Mouse (Mus musculus) midbrain, embryonic 14.5 days (tissue): ENCODE data around the gene Tmem238l. TPM values are rescaled to one million over a fixed set of nuclear protein-coding genes. Genes with fewer than 3 reads are reported as not detected.

Source experiments
- ATAC-seq: fragments of 200-750 bp; cut with Nextera tagmentation; 2 replicates; pipeline ENCODE4 v1.8.0; 2017; ENCODE audit warnings: moderate number of reproducible peaks, moderate library complexity; ENCODE audit not compliant: low FRiP score, low TSS enrichment
- DNase-seq: peaks from one replicate; pipeline ENCODE4 v3.0.0-alpha.2; 2015
- H3K27ac ChIP-seq: fragments of 300-500 bp; sonication (generic); replicated peaks from 2 replicates; pipeline ENCODE4 v1.5.1; 2014; ENCODE audit warnings: mild to moderate bottlenecking, low read depth, low read length, moderate library complexity
- H3K27me3 ChIP-seq: fragments of 300-500 bp; sonication (generic); 2 replicates; pipeline ENCODE4 v1.6.1; 2014; ENCODE audit warnings: low read length, control low read depth, mixed read lengths; ENCODE audit not compliant: control insufficient read depth, insufficient read depth
- H3K36me3 ChIP-seq: fragments of 300-500 bp; sonication (generic); 2 replicates; pipeline ENCODE4 v1.6.1; 2014; ENCODE audit warnings: low read length, control low read depth; ENCODE audit not compliant: control insufficient read depth, insufficient read depth
- H3K4me1 ChIP-seq: fragments of 300-500 bp; sonication (generic); 2 replicates; pipeline ENCODE4 v1.6.1; 2014; ENCODE audit warnings: mild to moderate bottlenecking, antibody characterized with exemption, low read length, control low read depth; ENCODE audit not compliant: control insufficient read depth, insufficient read depth
- H3K4me2 ChIP-seq: fragments of 300-500 bp; sonication (generic); 2 replicates; pipeline ENCODE4 v1.6.1; 2014; ENCODE audit warnings: mild to moderate bottlenecking, low read length, moderate library complexity
- H3K4me3 ChIP-seq: fragments of 300-500 bp; sonication (generic); replicated peaks from 2 replicates; pipeline ENCODE4 v1.5.1; 2014; ENCODE audit warnings: low read depth, low read length
- H3K9ac ChIP-seq: fragments of 300-500 bp; sonication (generic); replicated peaks from 2 replicates; pipeline ENCODE4 v1.6.1; 2014; ENCODE audit warnings: mild to moderate bottlenecking, low read length, moderate library complexity
- H3K9me3 ChIP-seq: fragments of 300-500 bp; sonication (generic); 2 replicates; pipeline ENCODE4 v1.6.1; 2016; ENCODE audit warnings: low read length, control low read depth, mixed read lengths; ENCODE audit not compliant: control insufficient read depth
- WGBS: fragments of 180-500 bp; shearing (Covaris S2); extraction: QIAGEN DNeasy Blood & Tissue Kit; methylation state at CpG from one replicate; pipeline ENCODE4 v1.1.7; 2014; 5-methylcytosine and 5-hydroxymethylcytosine counted together
- polyA plus RNA-seq: library from polyadenylated mRNA; unstranded; fragments of >200 nt; fragmentation: Nextera tagmentation; extraction: Ambion mirVana; gene quantifications from 2 replicates; pipeline ENCODE4 v1.2.1, GENCODE M21; 2014

Tmem238l gene
- polyA plus RNA-seq, 1 experiment from 2014 or later = not detected

GRCm38 (mm10) chr11:66984165-66985135 is 28.0 kb downstream of the Tmem238l start:
- no peaks in the 10 kb centered on the region for H3K9me3 ChIP-seq
- H3K36me3 ChIP-seq = no peaks in the 10 kb centered on the region
- WGBS = 4% methylated on average over 28 of the region's 28 CpGs
- DNase-seq (peak; percentile 94), ATAC-seq (peak; percentile 75)
- peak overlapping the region; percentile 58 for H3K9ac ChIP-seq
- peaks cover 14% of the 10 kb centered on the region; the same call in 1 of the 2 replicates for H3K4me1 ChIP-seq
- H3K27me3 ChIP-seq = no peaks in the 10 kb centered on the region
- peak overlapping the region; percentile 40 for H3K4me3 ChIP-seq
- H3K4me2 ChIP-seq = peak overlapping the region; percentile 69
- H3K27ac ChIP-seq = peak overlapping the region; percentile 83

GRCm38 (mm10) chr11:66985136-66985702 is 28.8 kb downstream of the Tmem238l start:
- 22% methylated on average over 11 of the region's 11 CpGs for WGBS
- peak overlapping the region; percentile 69 for H3K4me2 ChIP-seq
- DNase-seq = no peak
- peak overlapping the region; percentile 83; the same call in 1 of the 2 replicates for H3K27ac ChIP-seq
- ATAC-seq = no peak
- H3K4me3 ChIP-seq = peak overlapping the region; percentile 40
- H3K4me1 ChIP-seq = peaks cover 14% of the 10 kb centered on the region; the same call in 1 of the 2 replicates
- H3K9ac ChIP-seq = peak overlapping the region; percentile 58
- no peaks in the 10 kb centered on the region for H3K9me3 ChIP-seq
- H3K27me3 ChIP-seq = no peaks in the 10 kb centered on the region
- no peaks in the 10 kb centered on the region for H3K36me3 ChIP-seq

GRCm38 (mm10) chr11:66992150-66992549 is 35.7 kb downstream of the Tmem238l start:
- WGBS = 79% methylated on average over 2 of the region's 2 CpGs
- no peak for ATAC-seq
- H3K9me3 ChIP-seq = no peaks in the 10 kb centered on the region

GRCm38 (mm10) chr11:66993674-66994073 is 37.2 kb downstream of the Tmem238l start:
- no peak for DNase-seq
- Histone ChIP-seq H3K27ac (no peak overlapping the region), H3K27me3 (no peaks in the 10 kb centered on the region), H3K9me3 (no peaks in the 10 kb centered on the region), H3K4me3 (no peak overlapping the region), H3K36me3 (no peaks in the 10 kb centered on the region), H3K4me2 (no peak overlapping the region), H3K9ac (no peak overlapping the region), H3K4me1 (no peaks in the 10 kb centered on the region)
- WGBS = 41% methylated on average over 1 of the region's 1 CpGs
- ATAC-seq = no peak

More at GRCm38 (mm10) chr11:66992150-66992549, 35.7 kb downstream of the Tmem238l start:
- H3K4me2 ChIP-seq = no peak overlapping the region
- H3K4me3 ChIP-seq = no peak overlapping the region
- H3K27ac ChIP-seq = no peak overlapping the region
- H3K4me1 ChIP-seq = no peaks in the 10 kb centered on the region
- H3K9ac ChIP-seq = no peak overlapping the region
- H3K27me3 ChIP-seq = no peaks in the 10 kb centered on the region
- H3K36me3 ChIP-seq = no peaks in the 10 kb centered on the region
- DNase-seq = no peak

- Histone ChIP-seq H3K4me3 (no peak overlapping the region), H3K27me3 (no peaks in the 10 kb centered on the region), H3K9ac (no peak overlapping the region), H3K9me3 (no peaks in the 10 kb centered on the region), H3K36me3 (no peaks in the 10 kb centered on the region), H3K4me1 (peaks cover 4% of the 10 kb centered on the region), H3K27ac (no peak overlapping the region), H3K4me2 (no peak overlapping the region)
- ATAC-seq = no peak
- WGBS = 79% methylated on average over 4 of the region's 4 CpGs
- no peak for DNase-seq
These were observed 40.0 kb downstream of the Tmem238l start for GRCm38 (mm10) chr11:66996446-66996845.

- DNase-seq = peak; percentile 40
- 77% methylated on average over 14 of the region's 14 CpGs for WGBS
- H3K9ac ChIP-seq = no peak overlapping the region
- H3K27me3 ChIP-seq = no peaks in the 10 kb centered on the region
- H3K36me3 ChIP-seq = no peaks in the 10 kb centered on the region
- no peak overlapping the region for H3K4me2 ChIP-seq
- no peak overlapping the region for H3K4me3 ChIP-seq
- no peak for ATAC-seq
- H3K27ac ChIP-seq = no peak overlapping the region
- H3K9me3 ChIP-seq = no peaks in the 10 kb centered on the region
- peaks cover 14% of the 10 kb centered on the region for H3K4me1 ChIP-seq
These were observed 42.3 kb downstream of the Tmem238l start for GRCm38 (mm10) chr11:66998467-66999403.

GRCm38 (mm10) chr11:67000671-67001070 is 44.2 kb downstream of the Tmem238l start:
- H3K27me3 ChIP-seq = no peaks in the 10 kb centered on the region
- H3K4me1 ChIP-seq = peaks cover 14% of the 10 kb centered on the region
- no peaks in the 10 kb centered on the region for H3K36me3 ChIP-seq
- DNase-seq (no peak), ATAC-seq (no peak)
- no peak overlapping the region for H3K4me2 ChIP-seq
- H3K4me3 ChIP-seq = no peak overlapping the region
- H3K9ac ChIP-seq = no peak overlapping the region
- 0 out of 2 replicates have a peak overlapping the region, but pooled peaks have one; percentile 26 for H3K27ac ChIP-seq
- WGBS = 75% methylated on average over 4 of the region's 4 CpGs
- no peaks in the 10 kb centered on the region for H3K9me3 ChIP-seq

GRCm38 (mm10) chr11:67001717-67002116 is 45.3 kb downstream of the Tmem238l start:
- H3K9me3 ChIP-seq = no peaks in the 10 kb centered on the region
- no peaks in the 10 kb centered on the region for H3K27me3 ChIP-seq
- peaks cover 14% of the 10 kb centered on the region for H3K4me1 ChIP-seq
- no peak overlapping the region for H3K9ac ChIP-seq
- ATAC-seq (peak; percentile 57; the same call in 1 of the 2 replicates), DNase-seq (peak; percentile 79)
- H3K36me3 ChIP-seq = no peaks in the 10 kb centered on the region
- WGBS = 6% methylated on average over 1 of the region's 1 CpGs
- H3K4me3 ChIP-seq = no peak overlapping the region
- no peak overlapping the region for H3K4me2 ChIP-seq
- peak overlapping the region; percentile 77 for H3K27ac ChIP-seq
